Mouse (Mus musculus) stomach, embryonic 14.5 days (tissue): ENCODE data around the gene Klhl2. TPM values are rescaled to one million over a fixed set of nuclear protein-coding genes. Genes with fewer than 3 reads are reported as not detected.

Experiments
- ATAC-seq: fragments of 200-750 bp; cut with Nextera tagmentation; 2 replicates; pipeline ENCODE4 v1.8.0; 2017; ENCODE audit warnings: low read depth, moderate TSS enrichment; ENCODE audit not compliant: insufficient number of reproducible peaks, insufficient read depth, low FRiP score
- H3K27ac ChIP-seq: fragments of 300-500 bp; sonication (generic); 2 replicates; pipeline ENCODE4 v1.5.1; 2014; ENCODE audit warnings: mild to moderate bottlenecking, low read length, moderate library complexity, mixed read lengths
- H3K27me3 ChIP-seq: fragments of 300-500 bp; sonication (generic); 2 replicates; pipeline ENCODE4 v1.6.1; 2014; ENCODE audit warnings: low read length, control low read depth, mixed read lengths; ENCODE audit not compliant: control insufficient read depth, insufficient read depth
- H3K36me3 ChIP-seq: fragments of 300-500 bp; sonication (generic); 2 replicates; pipeline ENCODE4 v1.6.1; 2014; ENCODE audit warnings: mild to moderate bottlenecking, control low read depth, low read length, moderate library complexity, mixed read lengths; ENCODE audit not compliant: control insufficient read depth, insufficient read depth
- H3K4me1 ChIP-seq: fragments of 300-500 bp; sonication (generic); 2 replicates; pipeline ENCODE4 v1.6.1; 2014; ENCODE audit warnings: low read length, control low read depth, mixed read lengths; ENCODE audit not compliant: control insufficient read depth, insufficient read depth
- H3K4me2 ChIP-seq: fragments of 300-500 bp; sonication (generic); replicated peaks from 2 replicates; pipeline ENCODE4 v1.6.1; 2014; ENCODE audit warnings: low read depth, low read length, control low read depth
- H3K4me3 ChIP-seq: fragments of 300-500 bp; sonication (generic); 2 replicates; pipeline ENCODE4 v1.5.1; 2014; ENCODE audit warnings: low read depth, low read length, control low read depth
- H3K9ac ChIP-seq: fragments of 300-500 bp; sonication (generic); replicated peaks from 2 replicates; pipeline ENCODE4 v1.6.1; 2014; ENCODE audit warnings: low read depth, mild to moderate bottlenecking, control low read depth, low read length, moderate library complexity, mixed read lengths
- H3K9me3 ChIP-seq: fragments of 300-500 bp; sonication (generic); 2 replicates; pipeline ENCODE4 v1.6.1; 2016; ENCODE audit warnings: low read depth, low read length, control low read depth; ENCODE audit not compliant: control insufficient read depth
- WGBS: fragments of 180-500 bp; shearing (Covaris S2); extraction: QIAGEN DNeasy Blood & Tissue Kit; methylation state at CpG from one replicate; pipeline ENCODE4 v1.1.7; 2014; 5-methylcytosine and 5-hydroxymethylcytosine counted together
- polyA plus RNA-seq: library from polyadenylated mRNA; unstranded; fragments of >200 nt; fragmentation: Nextera tagmentation; extraction: Ambion mirVana; gene quantifications from 2 replicates; pipeline ENCODE4 v1.2.1, GENCODE M21; 2014

Klhl2 gene
- 8.1 and 9.5 TPM in 2 replicates for polyA plus RNA-seq

DNA sequence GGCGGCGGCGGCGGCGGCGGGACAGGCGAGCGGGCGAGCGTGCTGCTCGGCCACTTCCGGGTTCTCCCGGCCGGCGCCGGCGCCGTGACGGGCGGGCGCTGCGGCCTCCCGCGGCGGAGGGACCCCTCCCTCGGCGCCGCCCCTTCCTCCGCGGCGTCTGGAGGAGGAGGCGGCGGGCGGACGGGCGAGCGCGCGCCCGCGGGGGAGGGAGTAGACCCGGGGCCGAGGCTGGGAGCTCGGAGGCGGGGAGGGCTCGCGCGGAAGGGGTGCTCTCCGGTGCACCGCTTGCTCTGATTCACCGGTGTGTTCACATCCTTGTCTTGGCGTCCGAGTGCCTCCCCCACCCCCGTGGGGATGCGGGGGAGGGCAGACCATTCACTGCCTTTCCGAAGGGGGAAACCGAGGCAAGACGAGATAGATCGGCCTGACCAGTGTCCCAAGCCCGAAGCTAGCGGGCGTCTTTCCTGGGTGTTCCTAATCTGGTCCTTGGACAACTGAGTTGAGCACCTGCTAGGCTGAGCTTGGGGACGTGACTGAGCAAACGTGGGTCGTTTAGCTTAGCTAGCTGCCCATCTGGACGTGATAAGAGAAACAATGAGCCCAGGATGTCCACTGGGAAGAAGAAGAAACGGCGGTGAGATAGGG lies at the start of gene Klhl2:
Klhl2 (minus strand) TSS at position 121 of the 645 bp plus-strand sequence.
- H3K27ac ChIP-seq = peak within 1 kb of the TSS; percentile 58
- H3K9ac ChIP-seq = peak within 1 kb of the TSS; percentile 87
- H3K36me3 ChIP-seq = no peaks in the 10 kb centered on the region
- peak; percentile 88 for ATAC-seq
- H3K4me1 ChIP-seq = no peaks in the 10 kb centered on the region
- H3K4me2 ChIP-seq = peak within 1 kb of the TSS; percentile 66
- H3K9me3 ChIP-seq = no peaks in the 10 kb centered on the region
- H3K4me3 ChIP-seq = peak within 1 kb of the TSS; percentile 72
- WGBS = under 1% methylated on average over 45 of the region's 68 CpGs
- no peaks in the 10 kb centered on the region for H3K27me3 ChIP-seq

- H3K9ac ChIP-seq = no peak overlapping the region
- no peaks in the 10 kb centered on the region for H3K27me3 ChIP-seq
- H3K4me3 ChIP-seq = no peak overlapping the region
- H3K36me3 ChIP-seq = no peaks in the 10 kb centered on the region
- no peaks in the 10 kb centered on the region for H3K9me3 ChIP-seq
- H3K4me1 ChIP-seq = peaks cover 2% of the 10 kb centered on the region; the same call in 1 of the 2 replicates
- ATAC-seq = no peak
- H3K4me2 ChIP-seq = no peak overlapping the region
- 18% methylated on average over 4 of the region's 4 CpGs for WGBS
- H3K27ac ChIP-seq = no peak overlapping the region
Observed at GRCm38 (mm10) chr8:64898710-64899109, 48.9 kb upstream of the Klhl2 start.

DNA sequence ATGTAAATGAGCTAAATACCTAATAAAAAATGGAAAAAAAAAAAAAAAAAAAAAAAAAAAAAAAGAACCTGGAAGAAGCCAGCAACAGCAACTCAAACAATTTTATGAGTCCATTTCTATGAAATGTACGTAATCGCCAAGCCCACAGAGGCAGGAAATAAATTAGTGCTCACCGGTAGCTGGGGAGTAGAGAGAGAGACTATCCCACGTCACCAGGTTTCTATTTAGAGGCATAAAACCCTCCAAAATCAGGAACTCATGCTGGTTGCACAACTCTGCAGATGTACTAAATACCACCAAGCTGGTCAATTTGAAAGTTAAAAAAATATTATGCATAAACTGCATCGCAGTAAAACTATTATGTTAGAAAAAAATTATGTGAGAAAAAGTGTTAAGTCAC lies 46.9 kb upstream of the Klhl2 start:
- Histone ChIP-seq H3K4me3 (no peak overlapping the region), H3K4me2 (no peak overlapping the region), H3K27me3 (no peaks in the 10 kb centered on the region), H3K9ac (no peak overlapping the region), H3K9me3 (no peaks in the 10 kb centered on the region), H3K36me3 (no peaks in the 10 kb centered on the region), H3K27ac (no peak overlapping the region), H3K4me1 (no peaks in the 10 kb centered on the region)
- WGBS = 91% methylated on average over 5 of the region's 5 CpGs
- ATAC-seq = no peak

- Histone ChIP-seq H3K4me2 (no peak overlapping the region), H3K4me1 (no peaks in the 10 kb centered on the region), H3K9me3 (no peaks in the 10 kb centered on the region), H3K4me3 (no peak overlapping the region), H3K36me3 (no peaks in the 10 kb centered on the region), H3K27me3 (no peaks in the 10 kb centered on the region), H3K27ac (no peak overlapping the region), H3K9ac (no peak overlapping the region)
- 32% methylated on average over 13 of the region's 13 CpGs for WGBS
- peak; percentile 14; the same call in 1 of the 2 replicates for ATAC-seq
Observed at GRCm38 (mm10) chr8:64880619-64881200, 30.9 kb upstream of the Klhl2 start.

GRCm38 (mm10) chr8:64877630-64878312 lies 28.0 kb upstream of the Klhl2 start:
- Histone ChIP-seq H3K4me1 (no peaks in the 10 kb centered on the region), H3K27me3 (no peaks in the 10 kb centered on the region), H3K36me3 (no peaks in the 10 kb centered on the region), H3K9me3 (no peaks in the 10 kb centered on the region), H3K9ac (no peak overlapping the region), H3K4me2 (no peak overlapping the region), H3K27ac (no peak overlapping the region), H3K4me3 (no peak overlapping the region)
- WGBS = 81% methylated on average over 22 of the region's 22 CpGs
- ATAC-seq = no peak

- Histone ChIP-seq H3K9ac (no peak overlapping the region), H3K27ac (no peak overlapping the region), H3K27me3 (no peaks in the 10 kb centered on the region), H3K9me3 (0 out of 2 replicates have a peak, but pooled peaks cover 6% of the 10 kb centered on the region), H3K36me3 (no peaks in the 10 kb centered on the region), H3K4me1 (no peaks in the 10 kb centered on the region), H3K4me3 (no peak overlapping the region), H3K4me2 (no peak overlapping the region)
- 75% methylated on average over 12 of the region's 12 CpGs for WGBS
- no peak for ATAC-seq
Observed at GRCm38 (mm10) chr8:64871469-64872165, 21.8 kb upstream of the Klhl2 start.

DNA sequence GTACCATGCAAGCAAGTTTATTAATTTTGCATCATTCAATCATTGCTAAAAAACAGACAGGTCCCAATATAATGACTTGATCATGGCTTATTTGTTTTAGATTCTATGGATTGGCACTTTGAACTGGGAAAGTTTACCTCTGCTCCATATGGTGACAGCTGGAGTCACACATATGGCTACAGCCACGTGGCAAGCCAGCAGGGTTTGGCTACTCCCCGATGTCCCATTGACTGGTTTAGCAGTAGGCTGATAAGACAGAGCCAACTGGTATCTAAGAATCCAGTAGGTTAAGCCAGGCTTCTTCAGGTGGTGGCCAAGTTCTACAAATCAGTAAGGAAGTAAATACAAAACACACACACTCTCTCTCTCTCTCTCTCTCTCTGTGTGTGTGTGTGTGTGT lies 20.4 kb upstream of the Klhl2 start:
- H3K27ac ChIP-seq = no peak overlapping the region
- WGBS = 45% methylated on average over 2 of the region's 2 CpGs

More for the DNA sequence above, 20.4 kb upstream of the Klhl2 start:
- Histone ChIP-seq H3K4me3 (no peak overlapping the region), H3K36me3 (no peaks in the 10 kb centered on the region), H3K9me3 (0 out of 2 replicates have a peak, but pooled peaks cover 6% of the 10 kb centered on the region), H3K9ac (no peak overlapping the region), H3K4me2 (no peak overlapping the region), H3K27me3 (no peaks in the 10 kb centered on the region), H3K4me1 (no peaks in the 10 kb centered on the region)
- no peak for ATAC-seq
